Mouse (Mus musculus) ES-E14 (cell line): ENCODE measurements at regions not wholly inside any gene's neighbourhood (a gene's known extent, or its start where the extent isn't known, plus 50 kb on each side); places are given as distances from the start of the nearest gene placed in this dataset.

Experiments
- CHD2 ChIP-seq: IDR thresholded peaks from 2 replicates; pipeline ENCODE4 v1.6.1; 2014; ENCODE audit warnings: mild to moderate bottlenecking, low read depth, low read length, inconsistent platforms
- HCFC1 ChIP-seq: IDR thresholded peaks from 2 replicates; pipeline ENCODE4 v1.6.1; 2012; ENCODE audit warnings: low read length, inconsistent platforms, borderline replicate concordance; ENCODE audit not compliant: insufficient read depth
- ZNF384 ChIP-seq: IDR thresholded peaks from 2 replicates; pipeline ENCODE4 v1.6.1; 2012; ENCODE audit warnings: low read depth, low read length, inconsistent platforms

- TF ChIP-seq HCFC1, result no peak
- TF ChIP-seq CHD2, result no peak
- TF ChIP-seq ZNF384, result no peak
Observed at GRCm38 (mm10) chr12:12778563-12779256, 163.0 kb downstream of the Mycn start.
